Mouse (Mus musculus) ovary, adult 10 weeks (tissue): ENCODE results near the gene Lta. TPM values are rescaled to one million over a fixed set of nuclear protein-coding genes. Genes with fewer than 3 reads are reported as not detected.

ENCODE experiments used
- polyA plus RNA-seq: library from polyadenylated mRNA; stranded (reverse); fragments of 350-450 nt; fragmentation: Illumina TruSeq; extraction: RNeasy Lipid Tissue Mini Kit (QIAGEN cat#74804); gene quantifications from one replicate; pipeline ENCODE4 v1.2.3, GENCODE M21; 2014

The Lta gene
- polyA plus RNA-seq = not detected

GRCm38 (mm10) chr17:35204494-35205379 is at the start of gene Lta:
TSS of gene Lta (minus strand) at chr17:35205351.

GRCm38 (mm10) chr17:35241305-35242014 is 36.3 kb upstream of the Lta start, which contains the start of gene Ddx39b:
TSS of gene Ddx39b (plus strand) at chr17:35241746.

GRCm38 (mm10) chr17:35235614-35236389 is 30.7 kb upstream of the Lta start, which contains the start of gene Nfkbil1:
TSS of gene Nfkbil1 (minus strand) at chr17:35235792.

GRCm38 (mm10) chr17:35233114-35233980 is 28.2 kb upstream of the Lta start, which contains the start of gene Atp6v1g2:
TSS of gene Atp6v1g2 (plus strand) at chr17:35233660.

GRCm38 (mm10) chr17:35220156-35220952 is 15.2 kb upstream of the Lta start, which contains the start of gene Gm16181:
TSS of gene Gm16181 (plus strand) at chr17:35220834.

GRCm38 (mm10) chr17:35201787-35202186 is 3.4 kb downstream of the Lta start, which contains the start of gene Tnf:
TSS of gene Tnf (minus strand) at chr17:35202007.

GRCm38 (mm10) chr17:35193881-35194843 is 11.0 kb downstream of the Lta start, which contains the start of gene Ltb:
TSS of gene Ltb (plus strand) at chr17:35194439.

GRCm38 (mm10) chr17:35187959-35188610 is 17.1 kb downstream of the Lta start, which contains the start of gene Lst1:
TSS of gene Lst1 (minus strand) at chr17:35188439.

GRCm38 (mm10) chr17:35175968-35176367 is 29.2 kb downstream of the Lta start, which contains the start of gene Aif1:
TSS of gene Aif1 (minus strand) at chr17:35176068.

GRCm38 (mm10) chr17:35164568-35165450 is 40.3 kb downstream of the Lta start, which contains the start of gene Prrc2a:
TSS of gene Prrc2a (minus strand) at chr17:35164897.

Other genes with a start within 250 kb of the Lta start
- gene Hspa1b, start 246.1 kb downstream of the Lta start, polyA plus RNA-seq = 16.9 TPM
- not detected for gene Gm20481, start 235.4 kb downstream of the Lta start, polyA plus RNA-seq
- 8.2 TPM for gene Hspa1a, start 233.2 kb downstream of the Lta start, polyA plus RNA-seq
- not detected for gene Hspa1l, start 232.6 kb downstream of the Lta start, polyA plus RNA-seq
- 19.2 TPM for gene Lsm2, start 223.5 kb downstream of the Lta start, polyA plus RNA-seq
- gene Vars, start 204.4 kb downstream of the Lta start, polyA plus RNA-seq = 6.0 TPM
- not detected for gene Vwa7, start 188.8 kb downstream of the Lta start, polyA plus RNA-seq
- not detected for gene Sapcd1, start 177.3 kb downstream of the Lta start, polyA plus RNA-seq
- gene Msh5, start 158.6 kb downstream of the Lta start, polyA plus RNA-seq = 0.68 TPM
- 25.1 TPM for gene Clic1, start 155.4 kb downstream of the Lta start, polyA plus RNA-seq
- gene Ddah2, start 146.3 kb downstream of the Lta start, polyA plus RNA-seq = 2.7 TPM
- gene Ly6g6c, start 140.0 kb downstream of the Lta start, polyA plus RNA-seq = not detected
- gene Mpig6b, start 139.2 kb downstream of the Lta start, polyA plus RNA-seq = 0.20 TPM
- not detected for gene Ly6g6e, start 128.4 kb downstream of the Lta start, polyA plus RNA-seq
- not detected for gene Ly6g6d, start 127.3 kb downstream of the Lta start, polyA plus RNA-seq
- not detected for gene Ly6g6f, start 119.7 kb downstream of the Lta start, polyA plus RNA-seq
- gene Abhd16a, start 116.1 kb downstream of the Lta start, polyA plus RNA-seq = 3.5 TPM
- gene Ly6g5c, start 97.1 kb downstream of the Lta start, polyA plus RNA-seq = not detected
- not detected for gene Ly6g5b, start 89.9 kb downstream of the Lta start, polyA plus RNA-seq
- 0.91 TPM for gene Gpank1, start 83.9 kb downstream of the Lta start, polyA plus RNA-seq
- 117 TPM for gene Csnk2b, start 83.3 kb downstream of the Lta start, polyA plus RNA-seq
- 0.83 TPM for gene D17H6S53E, start 79.0 kb downstream of the Lta start, polyA plus RNA-seq
- not detected for gene Apom, start 73.3 kb downstream of the Lta start, polyA plus RNA-seq
- gene Bag6, start 70.2 kb downstream of the Lta start, polyA plus RNA-seq = 9.7 TPM
- 10.0 TPM for gene Prrc2a, start 40.5 kb downstream of the Lta start, polyA plus RNA-seq
- 5.8 TPM for gene Aif1, start 29.3 kb downstream of the Lta start, polyA plus RNA-seq
- gene Lst1, start 16.9 kb downstream of the Lta start, polyA plus RNA-seq = not detected
- gene Ltb, start 10.9 kb downstream of the Lta start, polyA plus RNA-seq = not detected
- not detected for gene Tnf, start 3.3 kb downstream of the Lta start, polyA plus RNA-seq
- gene Gm16181, start 15.5 kb upstream of the Lta start, polyA plus RNA-seq = not detected
- gene Atp6v1g2, start 28.3 kb upstream of the Lta start, polyA plus RNA-seq = 5.4 TPM
- gene Nfkbil1, start 30.4 kb upstream of the Lta start, polyA plus RNA-seq = not detected
- gene Ddx39b, start 36.4 kb upstream of the Lta start, polyA plus RNA-seq = 7.3 TPM
- 26.9 TPM for gene H2-D1, start 57.4 kb upstream of the Lta start, polyA plus RNA-seq
- not detected for gene H2-Q1, start 115.1 kb upstream of the Lta start, polyA plus RNA-seq
- 2.1 TPM for gene H2-Q2, start 136.9 kb upstream of the Lta start, polyA plus RNA-seq
- gene H2-Q4, start 174.3 kb upstream of the Lta start, polyA plus RNA-seq = 21.8 TPM
- gene H2-Q6, start 219.5 kb upstream of the Lta start, polyA plus RNA-seq = 3.0 TPM
- 2.0 TPM for gene H2-Q7, start 233.8 kb upstream of the Lta start, polyA plus RNA-seq